Mouse (Mus musculus): ENCODE results near the gene Fos. TPM values are rescaled to one million over a fixed set of nuclear protein-coding genes. Genes with fewer than 3 reads are reported as not detected.

The Fos gene
- polyA plus RNA-seq, 1 experiment = 0.63 TPM

GRCm38 (mm10) chr12:85449478-85449877 lies 24.2 kb upstream of the Fos start:
- Histone ChIP-seq H3K36me3 (ENCODE audit: control insufficient read depth, insufficient read depth, low read length) (no peaks in the 10 kb centered on the region), H3K27ac (ENCODE audit: control insufficient read depth, insufficient read depth, low read depth, low read length) (no peak overlapping the region), H3K27me3 (ENCODE audit: control insufficient read depth, insufficient read depth, low read length) (no peaks in the 10 kb centered on the region), H3K4me3 (ENCODE audit: control insufficient read depth, low read depth, low read length) (no peak overlapping the region), H3K4me1 (ENCODE audit: control insufficient read depth, insufficient read depth, low read length) (peaks cover 15% of the 10 kb centered on the region)
- TF ChIP-seq POLR2A (IDR thresholded peaks at IDR 0.05; ENCODE audit: control insufficient read depth, low read depth, low read length) = no peak
- TF ChIP-seq CTCF (IDR thresholded peaks at IDR 0.05; ENCODE audit: control insufficient read depth, insufficient read depth, insufficient replicate concordance, low read depth, low read length) = no peak

GRCm38 (mm10) chr12:85451693-85452491 lies 21.8 kb upstream of the Fos start:
- peak overlapping the region; percentile 40 for H3K4me3 ChIP-seq (ENCODE audit: control insufficient read depth, low read depth, low read length)

GRCm38 (mm10) chr12:85455065-85456058 lies 18.3 kb upstream of the Fos start:
- Histone ChIP-seq H3K36me3 (ENCODE audit: control insufficient read depth, insufficient read depth, low read length) (no peaks in the 10 kb centered on the region), H3K27me3 (ENCODE audit: control insufficient read depth, insufficient read depth, low read length) (no peaks in the 10 kb centered on the region), H3K27ac (ENCODE audit: control insufficient read depth, insufficient read depth, low read depth, low read length) (peak overlapping the region; percentile 86), H3K4me3 (ENCODE audit: control insufficient read depth, low read depth, low read length) (peak overlapping the region; percentile 93), H3K4me1 (ENCODE audit: control insufficient read depth, insufficient read depth, low read length) (peaks cover 27% of the 10 kb centered on the region)
- TF ChIP-seq CTCF (IDR thresholded peaks at IDR 0.05; ENCODE audit: control insufficient read depth, insufficient read depth, insufficient replicate concordance, low read depth, low read length) (no peak), POLR2A (IDR thresholded peaks at IDR 0.05; ENCODE audit: control insufficient read depth, low read depth, low read length) (0 out of 2 replicates have a peak, but pooled peaks have one; percentile 21)

More at GRCm38 (mm10) chr12:85451693-85452491, 21.8 kb upstream of the Fos start:
- Histone ChIP-seq H3K4me1 (ENCODE audit: control insufficient read depth, insufficient read depth, low read length) (peaks cover 27% of the 10 kb centered on the region), H3K27ac (ENCODE audit: control insufficient read depth, insufficient read depth, low read depth, low read length) (no peak overlapping the region), H3K36me3 (ENCODE audit: control insufficient read depth, insufficient read depth, low read length) (no peaks in the 10 kb centered on the region), H3K27me3 (ENCODE audit: control insufficient read depth, insufficient read depth, low read length) (no peaks in the 10 kb centered on the region)
- TF ChIP-seq POLR2A (IDR thresholded peaks at IDR 0.05; ENCODE audit: control insufficient read depth, low read depth, low read length) (no peak), CTCF (IDR thresholded peaks at IDR 0.05; ENCODE audit: control insufficient read depth, insufficient read depth, insufficient replicate concordance, low read depth, low read length) (no peak)

- Histone ChIP-seq H3K4me3 (ENCODE audit: control insufficient read depth, low read depth, low read length) (no peak overlapping the region), H3K27ac (ENCODE audit: control insufficient read depth, insufficient read depth, low read depth, low read length) (no peak overlapping the region), H3K4me1 (ENCODE audit: control insufficient read depth, insufficient read depth, low read length) (peaks cover 27% of the 10 kb centered on the region), H3K27me3 (ENCODE audit: control insufficient read depth, insufficient read depth, low read length) (no peaks in the 10 kb centered on the region), H3K36me3 (ENCODE audit: control insufficient read depth, insufficient read depth, low read length) (no peaks in the 10 kb centered on the region)
- TF ChIP-seq POLR2A (IDR thresholded peaks at IDR 0.05; ENCODE audit: control insufficient read depth, low read depth, low read length) (no peak), CTCF (IDR thresholded peaks at IDR 0.05; ENCODE audit: control insufficient read depth, insufficient read depth, insufficient replicate concordance, low read depth, low read length) (no peak)
Observed at GRCm38 (mm10) chr12:85456276-85456675, 17.4 kb upstream of the Fos start.

- Histone ChIP-seq H3K4me3 (ENCODE audit: control insufficient read depth, low read depth, low read length) (no peak overlapping the region), H3K36me3 (ENCODE audit: control insufficient read depth, insufficient read depth, low read length) (no peaks in the 10 kb centered on the region), H3K27ac (ENCODE audit: control insufficient read depth, insufficient read depth, low read depth, low read length) (no peak overlapping the region), H3K27me3 (ENCODE audit: control insufficient read depth, insufficient read depth, low read length) (no peaks in the 10 kb centered on the region), H3K4me1 (ENCODE audit: control insufficient read depth, insufficient read depth, low read length) (peaks cover 21% of the 10 kb centered on the region)
- TF ChIP-seq CTCF (IDR thresholded peaks at IDR 0.05; ENCODE audit: control insufficient read depth, insufficient read depth, insufficient replicate concordance, low read depth, low read length) (no peak), POLR2A (IDR thresholded peaks at IDR 0.05; ENCODE audit: control insufficient read depth, low read depth, low read length) (no peak)
Observed at GRCm38 (mm10) chr12:85456966-85457505, 16.7 kb upstream of the Fos start.

GRCm38 (mm10) chr12:85459820-85460219 lies 13.9 kb upstream of the Fos start:
- no peak overlapping the region for H3K27ac ChIP-seq (ENCODE audit: control insufficient read depth, insufficient read depth, low read depth, low read length)

More at GRCm38 (mm10) chr12:85459820-85460219, 13.9 kb upstream of the Fos start:
- TF ChIP-seq POLR2A (IDR thresholded peaks at IDR 0.05; ENCODE audit: control insufficient read depth, low read depth, low read length) (no peak), CTCF (IDR thresholded peaks at IDR 0.05; ENCODE audit: control insufficient read depth, insufficient read depth, insufficient replicate concordance, low read depth, low read length) (no peak)
- Histone ChIP-seq H3K4me1 (ENCODE audit: control insufficient read depth, insufficient read depth, low read length) (peaks cover 9% of the 10 kb centered on the region), H3K36me3 (ENCODE audit: control insufficient read depth, insufficient read depth, low read length) (no peaks in the 10 kb centered on the region), H3K27me3 (ENCODE audit: control insufficient read depth, insufficient read depth, low read length) (no peaks in the 10 kb centered on the region), H3K4me3 (ENCODE audit: control insufficient read depth, low read depth, low read length) (no peak overlapping the region)

Data from testis, adult 2 months (tissue).